Mouse (Mus musculus) brain, embryonic 14.5 days (tissue): ENCODE results near the gene Cacnb4. TPM values are rescaled to one million over a fixed set of nuclear protein-coding genes. Genes with fewer than 3 reads are reported as not detected.

ENCODE experiments used
- DNase-seq: peaks from one replicate; pipeline ENCODE4 v3.0.0-alpha.2; 2011; ENCODE audit warnings: low read depth
- CTCF ChIP-seq: fragments of 200-500 bp; IDR thresholded peaks from 2 replicates; pipeline ENCODE4 v1.5.1; 2012; ENCODE audit warnings: inconsistent platforms, mild to moderate bottlenecking, moderate library complexity, borderline replicate concordance; ENCODE audit not compliant: insufficient read depth, insufficient read length; ENCODE audit errors: extremely low read depth
- POLR2A ChIP-seq: fragments of 200-500 bp; IDR thresholded peaks from 2 replicates; pipeline ENCODE4 v1.6.1; 2012; ENCODE audit warnings: mild to moderate bottlenecking, inconsistent platforms, borderline replicate concordance; ENCODE audit not compliant: poor library complexity, insufficient read depth, insufficient read length, severe bottlenecking; ENCODE audit errors: extremely low read depth
- polyA plus RNA-seq: library from polyadenylated mRNA; depleted of rRNA; stranded (reverse); fragments of >200 nt; gene quantifications from 2 replicates; pipeline ENCODE4 v1.2.3, GENCODE M21; 2012

Cacnb4 gene
- polyA plus RNA-seq, 1 experiment: 11.7 TPM

DNA sequence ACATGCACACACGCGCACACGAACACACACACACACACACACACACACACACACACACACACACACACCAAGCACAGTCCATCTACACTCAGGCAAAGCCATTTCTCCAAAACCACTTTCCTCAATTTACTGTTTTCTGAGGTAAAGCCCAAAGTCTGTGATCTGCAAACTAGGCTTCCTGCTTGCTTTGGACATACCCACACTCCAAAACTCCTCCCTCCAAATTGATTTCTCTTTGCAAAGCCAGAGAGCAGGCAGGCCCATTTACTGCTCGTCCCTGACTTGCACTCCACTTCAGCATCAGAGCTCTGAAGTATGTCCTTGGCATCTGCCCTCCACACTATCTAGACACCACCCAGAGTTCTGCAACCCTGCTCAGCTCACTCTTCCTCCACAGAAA lies 958 bp upstream of the Cacnb4 start:
- TF ChIP-seq POLR2A (no peak), CTCF (no peak)
- no peak for DNase-seq

DNA sequence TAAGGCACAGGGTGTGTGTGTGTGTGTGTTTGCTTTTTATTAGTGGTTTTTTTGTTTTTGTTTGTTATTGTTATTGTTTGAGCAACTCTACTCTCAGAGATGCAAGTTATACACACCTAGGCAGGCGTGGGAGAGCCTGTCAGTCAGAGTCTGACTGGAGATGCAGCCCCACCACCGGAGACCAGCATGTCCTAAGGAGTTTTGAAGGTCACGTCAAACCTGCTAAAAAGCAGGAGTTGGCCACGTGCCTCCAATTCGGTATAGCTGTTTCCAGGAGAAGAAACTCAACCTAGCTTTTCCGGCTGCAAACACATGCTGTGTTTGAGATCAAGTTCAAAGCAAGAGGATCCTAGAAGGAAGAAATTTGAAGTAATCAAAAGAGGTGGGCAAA lies 277 bp upstream of the Cacnb4 start:
- TF ChIP-seq POLR2A (no peak), CTCF (no peak)

DNA sequence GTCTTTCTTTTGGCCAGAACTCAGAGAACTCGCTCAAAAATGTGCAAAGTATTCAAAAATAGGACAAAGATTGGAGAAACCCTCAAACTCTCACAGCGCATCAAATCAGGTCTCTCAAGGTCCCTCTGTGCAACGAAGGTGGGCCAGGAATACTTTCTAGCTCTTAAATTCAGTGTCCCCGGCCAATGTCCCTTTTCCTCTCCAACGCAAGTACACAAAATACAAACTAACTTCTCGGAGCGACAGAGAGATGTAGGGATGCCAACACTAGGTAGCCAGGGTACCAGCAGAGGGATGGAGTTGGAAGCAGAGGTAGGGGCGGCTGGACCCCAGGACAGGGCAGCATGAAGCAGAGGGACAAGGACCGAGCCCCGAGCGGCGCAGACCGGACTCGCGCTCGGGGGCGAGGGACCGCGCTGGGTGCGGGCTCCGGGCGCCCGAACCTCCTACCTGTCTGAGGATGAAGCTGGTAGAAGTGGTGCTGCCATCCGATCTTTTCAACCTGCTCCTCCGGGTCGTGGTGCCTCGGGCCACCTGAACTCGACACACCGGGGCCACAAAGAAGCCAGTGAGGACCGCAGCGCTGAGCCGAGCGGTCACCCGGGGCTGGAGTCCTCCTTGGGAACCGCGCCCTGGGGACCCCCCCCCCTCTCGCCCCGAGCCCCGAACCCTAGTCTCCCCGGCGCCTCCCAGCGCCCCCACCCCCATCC lies 1.2 kb downstream of the Cacnb4 start:
- DNase-seq: peak; percentile 32

More for the DNA sequence above, 277 bp upstream of the Cacnb4 start:
- peak; percentile 35 for DNase-seq

DNA sequence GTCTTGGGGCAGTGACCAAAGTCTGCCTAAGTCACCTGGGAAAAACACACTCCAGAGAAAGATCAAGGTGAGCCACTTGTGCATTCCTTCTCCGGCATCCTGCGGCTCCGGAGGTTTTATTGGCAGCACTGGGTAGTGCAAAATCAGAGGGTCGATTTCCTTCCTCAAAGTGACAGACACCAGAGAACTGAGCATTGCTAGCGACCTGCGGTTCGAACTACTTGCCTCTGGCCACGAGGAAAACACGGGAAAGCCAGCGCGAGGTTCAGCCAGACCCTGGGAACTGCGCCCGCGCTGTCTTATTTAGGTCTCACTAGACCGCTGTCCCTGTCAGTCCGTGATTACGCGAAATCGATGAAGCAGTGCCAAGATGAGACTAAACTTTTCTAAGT lies 1.7 kb downstream of the Cacnb4 start:
- TF ChIP-seq POLR2A (no peak), CTCF (no peak)
- peak; percentile 49 for DNase-seq

More for the DNA sequence above, 1.2 kb downstream of the Cacnb4 start:
- no peak for TF ChIP-seq CTCF
- TF ChIP-seq POLR2A: no peak

DNA sequence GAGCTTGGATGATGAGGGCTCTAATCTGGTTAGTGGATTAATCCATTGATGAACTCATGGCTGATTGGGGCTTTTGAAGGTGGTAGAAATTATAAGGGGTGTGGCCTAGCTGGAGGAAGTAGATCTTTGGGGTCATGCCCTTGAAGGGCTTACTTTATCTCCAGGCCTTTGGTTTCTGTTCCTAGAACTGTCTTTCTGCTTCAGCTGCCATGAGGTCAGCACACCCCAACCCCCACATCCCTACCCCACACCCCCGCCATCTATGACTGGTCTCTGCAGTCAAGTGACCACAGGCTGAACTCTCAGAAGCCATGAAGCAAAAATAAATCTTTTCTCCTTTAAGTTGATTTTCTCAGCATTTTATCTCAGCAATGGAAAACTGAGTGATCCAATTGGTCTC lies 3.5 kb downstream of the Cacnb4 start:
- TF ChIP-seq POLR2A: no peak
- TF ChIP-seq CTCF: no peak
- no peak for DNase-seq

DNA sequence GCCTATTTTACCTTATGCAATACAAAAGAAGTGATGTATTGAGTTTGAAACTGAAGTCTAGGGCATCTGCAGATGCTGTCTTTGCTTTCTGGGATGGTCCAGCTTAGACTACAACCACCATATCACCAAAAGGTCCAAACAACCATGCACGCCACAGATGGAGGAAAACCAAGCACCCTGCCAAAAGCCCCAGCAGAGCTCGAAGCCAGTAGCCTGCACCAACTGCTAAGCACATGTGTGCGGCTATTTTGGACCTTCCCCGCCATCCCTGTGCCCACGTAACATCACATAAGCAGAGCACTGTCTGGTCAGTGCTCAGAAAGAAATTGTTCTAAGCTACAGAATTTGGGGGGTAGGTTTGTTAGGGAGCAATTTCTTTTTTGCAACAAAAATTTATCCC lies 5.9 kb downstream of the Cacnb4 start:
- no peak for TF ChIP-seq CTCF
- DNase-seq: no peak

DNA sequence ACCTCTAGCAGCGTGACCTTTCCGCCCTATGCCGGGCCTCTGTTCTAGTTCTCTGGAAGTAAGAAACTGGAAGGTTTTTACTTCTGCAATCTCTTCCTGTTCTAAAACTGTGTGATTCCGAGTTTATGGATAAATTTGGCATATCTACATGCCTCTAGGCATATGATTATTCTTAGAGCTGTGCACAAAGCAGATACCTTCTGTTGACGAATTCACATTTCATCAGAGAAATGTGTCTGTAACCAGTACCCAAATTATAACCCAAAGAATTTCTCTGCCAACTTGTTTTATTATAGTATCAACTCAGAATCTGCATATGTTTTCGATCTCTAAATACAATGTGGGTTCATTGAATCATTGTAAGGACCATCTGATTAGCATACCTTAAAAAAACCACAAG lies 8.2 kb downstream of the Cacnb4 start:
- no peak for TF ChIP-seq CTCF
- TF ChIP-seq POLR2A: no peak

DNA sequence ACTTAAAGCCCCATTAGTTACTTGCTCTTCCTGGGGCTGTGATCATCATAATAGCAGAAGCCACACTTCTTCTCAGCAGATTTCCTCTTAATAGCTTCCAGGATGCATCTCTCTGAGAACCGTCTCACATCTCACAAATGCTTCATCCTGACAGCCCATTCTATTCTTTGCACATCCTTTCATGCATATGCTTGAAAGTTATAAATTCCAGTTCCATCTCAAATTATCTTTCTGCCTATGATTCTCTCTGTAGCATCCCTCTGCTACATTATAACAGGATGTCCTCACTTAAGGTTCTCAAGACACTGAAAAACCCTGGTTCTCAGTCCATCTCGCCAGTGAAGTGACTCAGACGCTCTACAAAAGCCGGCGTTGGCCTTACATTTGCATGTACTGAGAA lies 19.9 kb downstream of the Cacnb4 start:
- TF ChIP-seq CTCF: no peak
- no peak for TF ChIP-seq POLR2A

More for the DNA sequence above, 8.2 kb downstream of the Cacnb4 start:
- no peak for DNase-seq

DNA sequence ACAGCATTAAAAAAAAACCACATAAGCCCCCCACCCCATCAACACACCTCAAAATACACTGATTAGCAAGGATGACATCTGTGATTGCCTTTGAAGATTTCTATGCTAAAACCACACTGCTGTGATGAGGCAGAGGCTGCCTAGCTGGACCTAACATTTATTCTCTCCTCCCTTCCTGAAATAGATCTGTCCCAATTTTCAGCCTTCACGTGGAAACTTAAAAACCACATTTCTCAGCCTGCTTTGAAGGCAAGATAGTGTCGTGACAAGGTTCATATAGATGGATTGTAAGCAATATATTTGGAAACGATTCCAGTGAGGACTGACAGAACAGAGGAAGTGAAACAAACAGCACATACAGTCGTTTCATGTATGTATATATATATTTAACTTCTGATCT lies 22.1 kb downstream of the Cacnb4 start:
- DNase-seq: no peak
- TF ChIP-seq CTCF (no peak), POLR2A (no peak)

More for the DNA sequence above, 19.9 kb downstream of the Cacnb4 start:
- DNase-seq: no peak

DNA sequence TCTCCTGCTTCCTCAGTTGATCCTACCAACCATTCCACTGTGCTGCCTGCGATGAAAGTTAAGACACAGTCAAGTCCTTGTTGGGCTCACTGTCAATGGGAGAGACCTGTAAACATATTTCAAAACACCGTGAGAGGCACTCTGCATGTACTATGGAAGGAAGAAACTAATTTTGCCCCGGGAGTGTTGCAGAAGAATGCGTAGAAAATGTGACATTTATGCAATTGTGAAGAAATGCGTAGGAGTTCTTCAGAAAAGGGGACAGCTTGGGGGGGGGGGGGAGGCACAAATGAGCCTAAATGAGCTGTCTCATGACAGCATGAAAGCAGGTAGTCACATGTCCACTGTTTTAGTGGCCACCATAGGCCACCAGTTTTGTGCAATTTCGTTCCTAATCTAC lies 25.1 kb downstream of the Cacnb4 start:
- no peak for TF ChIP-seq POLR2A
- no peak for TF ChIP-seq CTCF
- DNase-seq: no peak

DNA sequence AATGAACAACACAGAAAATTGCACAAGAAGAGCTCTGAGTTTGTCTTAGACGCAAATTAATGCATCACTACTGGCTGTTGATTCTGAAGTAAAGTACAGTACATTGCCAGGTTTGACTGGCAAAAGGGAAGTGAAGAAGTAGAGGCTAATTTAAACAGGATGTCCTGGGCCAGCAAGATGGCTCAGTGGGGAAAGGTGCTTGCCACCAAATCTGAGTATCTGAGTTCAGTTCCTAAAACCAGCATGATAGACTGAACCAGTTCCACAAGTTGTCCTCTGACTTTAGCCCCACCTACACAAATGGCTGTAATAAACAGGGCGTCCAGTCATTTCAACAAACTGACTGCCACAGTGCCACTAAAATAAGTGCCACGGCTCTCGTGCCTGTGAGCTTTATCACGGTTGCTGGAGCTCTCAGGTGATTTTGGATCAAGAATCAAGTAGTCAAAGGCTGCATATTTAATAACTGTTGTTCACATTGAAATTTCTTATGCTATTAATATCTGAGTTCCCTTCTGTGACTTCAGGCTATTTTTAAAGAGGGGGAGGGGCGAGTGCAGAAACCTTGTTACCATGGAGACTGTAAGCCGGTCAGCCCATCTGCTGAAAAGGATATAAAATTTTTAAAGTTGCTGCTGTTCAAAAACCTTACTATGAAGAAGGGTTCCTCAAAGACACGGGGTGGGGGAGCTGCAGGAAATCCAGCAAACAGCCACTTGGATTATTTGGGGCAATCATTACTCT lies 29.2 kb downstream of the Cacnb4 start:
- TF ChIP-seq POLR2A (no peak), CTCF (no peak)
- DNase-seq: peak; percentile 49

DNA sequence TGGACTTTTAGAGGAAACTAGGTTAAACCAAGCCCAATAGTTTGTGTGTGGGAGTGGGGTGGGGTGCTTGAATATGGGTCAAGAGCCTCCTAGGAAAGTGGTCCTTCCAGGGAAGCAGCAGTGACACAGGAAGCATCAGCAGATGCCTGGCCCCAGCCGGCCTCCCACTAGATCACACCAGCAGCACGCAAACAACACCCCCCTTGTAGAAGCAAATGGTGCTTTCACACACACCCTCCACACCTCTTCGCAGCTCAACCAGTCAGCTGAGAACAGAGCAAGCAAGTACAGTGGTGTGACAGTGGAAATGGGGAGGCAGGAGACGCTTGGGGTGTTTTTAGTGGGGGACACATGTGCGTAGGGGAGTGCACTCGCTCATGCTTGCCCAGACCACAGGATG lies 33.0 kb downstream of the Cacnb4 start:
- no peak for TF ChIP-seq CTCF
- no peak for TF ChIP-seq POLR2A
- no peak for DNase-seq

DNA sequence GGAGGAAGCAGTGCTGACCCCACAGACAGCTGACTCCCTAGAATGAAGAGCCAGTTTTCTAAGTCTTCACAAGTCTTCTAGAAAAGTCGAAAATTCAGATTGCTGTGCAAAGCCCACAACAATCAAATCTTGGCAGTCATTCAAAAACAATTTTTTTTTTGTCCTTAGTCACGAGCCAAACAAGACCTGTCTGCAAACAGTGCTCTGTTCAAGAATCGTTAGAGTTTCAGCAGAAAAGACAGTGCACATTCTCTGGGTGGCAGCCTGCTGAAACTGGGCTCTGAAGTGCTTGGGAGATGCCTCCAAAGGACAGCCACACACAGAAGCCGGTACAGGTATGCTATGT lies 37.1 kb downstream of the Cacnb4 start:
- no peak for TF ChIP-seq CTCF
- TF ChIP-seq POLR2A: no peak

More for the DNA sequence above, 37.1 kb downstream of the Cacnb4 start:
- DNase-seq: no peak
